Mouse (Mus musculus) common myeloid progenitor, adult 5-6 weeks (primary cell): ENCODE results near the gene Ckmt1. TPM values are rescaled to one million over a fixed set of nuclear protein-coding genes. Genes with fewer than 3 reads are reported as not detected.

ENCODE experiments used
- ATAC-seq: replicated peaks from 2 replicates; pipeline ENCODE4 v1.8.0; 2016; ENCODE audit warnings: low read depth, mild to moderate bottlenecking, moderate TSS enrichment, inconsistent platforms; ENCODE audit not compliant: poor library complexity, severe bottlenecking
- total RNA-seq: library from RNA; stranded (forward); fragments of 200-1000, 187-1606 nt; gene quantifications from 2 replicates; pipeline ENCODE4 v1.2.3, GENCODE M21; 2017

Ckmt1 gene
- total RNA-seq, 1 experiment from 2014 or later: not detected

- ATAC-seq: peak; percentile 62
These were observed 50.6 kb downstream of the Ckmt1 start for GRCm38 (mm10) chr2:121408160-121408559.

DNA sequence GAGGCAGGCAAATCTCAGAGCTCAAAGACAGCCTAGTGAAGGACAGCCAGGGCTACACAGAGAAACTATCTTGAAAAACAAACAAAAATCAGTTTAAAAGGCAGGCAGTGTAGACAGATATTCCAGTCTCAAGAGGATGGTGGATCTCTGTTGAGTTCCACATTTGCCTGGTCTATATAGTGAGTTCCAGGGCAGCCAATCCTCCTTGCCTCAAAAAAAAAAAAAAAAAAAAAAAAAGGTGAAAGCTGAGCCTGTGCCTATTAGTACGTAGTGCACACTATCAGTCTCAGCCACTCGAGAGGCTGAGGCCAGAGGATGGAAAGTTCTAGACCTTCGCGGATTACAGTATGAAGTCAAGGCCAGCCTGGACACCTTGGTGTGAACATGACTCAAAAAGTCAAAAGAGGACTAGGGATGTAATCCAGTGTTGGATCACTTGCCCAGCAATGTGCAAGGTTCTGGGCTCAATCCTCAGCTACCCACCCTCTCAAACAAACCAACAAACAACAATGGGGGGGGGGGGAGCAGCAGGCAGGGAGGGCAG lies 55.4 kb downstream of the Ckmt1 start:
- ATAC-seq: peak; percentile 2; the same call in 1 of the 2 replicates

Other genes with a start within 250 kb of the Ckmt1 start
- not detected in 2 replicates for gene Tgm7, start 247.9 kb upstream of the Ckmt1 start, total RNA-seq
- gene Adal, start 217.3 kb upstream of the Ckmt1 start, total RNA-seq: 8.1 and 14.7 TPM in 2 replicates
- gene Lcmt2, start 217.1 kb upstream of the Ckmt1 start, total RNA-seq: 8.9 and 11.9 TPM in 2 replicates
- 30.3 and 32.1 TPM in 2 replicates for gene Tubgcp4, start 187.1 kb upstream of the Ckmt1 start, total RNA-seq
- 18.0 and 20.1 TPM in 2 replicates for gene Zscan29, start 186.6 kb upstream of the Ckmt1 start, total RNA-seq
- gene Trp53bp1, start 86.3 kb upstream of the Ckmt1 start, total RNA-seq: 43.2 and 45.5 TPM in 2 replicates
- under 0.01 TPM in 1 of 2 replicates, not detected in the other for gene Map1a, start 68.1 kb upstream of the Ckmt1 start, total RNA-seq
- 12.2 and 22.1 TPM in 2 replicates for gene Ppip5k1, start 2.3 kb upstream of the Ckmt1 start, total RNA-seq
- gene Strc, start 29.5 kb downstream of the Ckmt1 start, total RNA-seq: not detected in 2 replicates
- 272 and 336 TPM in 2 replicates for gene Pdia3, start 56.1 kb downstream of the Ckmt1 start, total RNA-seq
- 3.2 TPM in 1 of 2 replicates, not detected in the other for gene Catsper2, start 56.1 kb downstream of the Ckmt1 start, total RNA-seq
- not detected in 2 replicates for gene Ell3, start 86.6 kb downstream of the Ckmt1 start, total RNA-seq
- 300 and 324 TPM in 2 replicates for gene Serf2, start 91.5 kb downstream of the Ckmt1 start, total RNA-seq
- 76.4 and 129 TPM in 2 replicates for gene Hypk, start 95.6 kb downstream of the Ckmt1 start, total RNA-seq
- gene Serinc4, start 99.1 kb downstream of the Ckmt1 start, total RNA-seq: 1.4 and 1.8 TPM in 2 replicates
- gene Mfap1b, start 116.4 kb downstream of the Ckmt1 start, total RNA-seq: 51.2 and 61.1 TPM in 2 replicates
- 34.0 and 34.7 TPM in 2 replicates for gene Mfap1a, start 149.0 kb downstream of the Ckmt1 start, total RNA-seq
- gene Wdr76, start 149.0 kb downstream of the Ckmt1 start, total RNA-seq: 38.6 and 42.9 TPM in 2 replicates